Mouse (Mus musculus) gastrocnemius, postnatal 36 days (tissue): ENCODE measurements around the gene Olfr279. TPM values are rescaled to one million over a fixed set of nuclear protein-coding genes. Genes with fewer than 3 reads are reported as not detected.

Experiments used
- DNase-seq, 2 experiments: peaks; one replicate each; pipeline ENCODE4 v3.0.0; 2022
- intact Hi-C: fragments of 180-260 bp; cut with DNase I; formaldehyde crosslinking; loops from one replicate; pipeline ENCODE4 v1.15.1; 2025
- long read RNA-seq, 2 experiments: library from polyadenylated mRNA; stranded (forward); transcript quantifications; one replicate each; pipeline ENCODE4 v2.0.0; 2021
- total RNA-seq, 2 experiments: library from RNA; stranded (reverse); gene quantifications; 2 replicates each; pipeline ENCODE4 v1.2.3; 2021

Olfr279 gene
- not detected for total RNA-seq
- long read RNA-seq, experiment 1, result 0 reads
- long read RNA-seq, experiment 2, result 0 reads

DNA sequence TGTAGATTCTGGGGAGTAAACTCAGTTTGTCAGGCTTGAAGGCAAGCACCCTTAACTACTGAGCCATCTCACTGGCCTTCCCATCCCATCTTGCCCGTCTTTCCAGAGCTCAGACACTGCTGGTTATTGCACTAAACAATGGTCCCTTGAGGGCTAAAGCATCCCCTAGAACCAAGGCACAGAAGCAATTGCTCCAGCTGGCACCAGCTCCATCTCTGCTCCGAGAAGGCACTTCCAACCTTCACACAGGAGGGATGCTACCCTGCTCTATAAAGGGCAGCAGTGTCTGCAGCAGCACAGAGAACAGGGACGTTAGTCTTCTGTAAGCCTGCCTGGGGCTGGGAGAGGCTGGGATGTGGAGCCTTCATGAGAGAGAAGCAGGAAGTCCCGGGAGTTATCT, at the start of gene Olfr279:
TSS of gene Olfr279 (plus strand) at position 301 of the 400 bp plus-strand sequence.
- intact Hi-C loops, result no loop called here

DNA sequence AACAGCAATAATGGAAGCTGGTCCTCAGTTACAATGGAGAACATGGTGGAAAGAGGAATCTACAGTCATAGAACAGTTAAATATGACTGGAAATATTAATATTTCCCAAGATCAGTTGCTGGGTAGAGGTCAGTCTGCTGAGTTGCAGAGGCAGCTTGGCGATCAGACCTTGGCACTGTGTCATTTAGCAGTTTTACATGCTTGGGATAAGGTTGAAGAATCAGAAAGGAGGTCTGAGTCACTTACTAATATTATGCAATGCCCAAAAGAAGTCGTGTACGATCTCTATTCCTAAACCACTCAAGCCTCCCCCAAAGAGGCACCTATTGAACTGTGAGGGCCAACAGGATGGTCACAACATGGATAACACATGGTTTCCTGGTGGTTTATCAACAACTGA, 47.6 kb upstream of the Olfr279 start:
- no peak for DNase-seq

More for the DNA sequence above, at the start of gene Olfr279:
- DNase-seq, result no peak

DNA sequence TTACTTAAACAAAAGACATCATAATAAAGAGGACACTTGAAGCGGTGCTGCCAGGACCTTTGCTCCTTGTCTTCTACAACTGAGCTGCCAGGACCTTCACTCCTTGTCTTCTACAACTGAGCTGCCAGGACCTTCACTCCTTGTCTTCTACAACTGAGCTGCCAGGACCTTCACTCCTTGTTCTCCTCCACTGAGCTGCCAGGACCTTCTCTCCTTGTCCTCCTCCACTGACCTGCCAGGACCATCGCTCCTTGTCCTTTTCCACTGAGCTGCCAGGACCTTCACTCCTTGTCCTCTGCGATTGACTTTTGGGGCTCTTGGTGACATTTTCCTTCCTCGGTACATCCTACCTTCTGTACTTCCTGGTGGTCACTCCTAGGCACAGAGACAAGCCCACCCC, 43.7 kb upstream of the Olfr279 start:
- DNase-seq, result no peak
- intact Hi-C loops, result no loop called here

More for the DNA sequence above, 47.6 kb upstream of the Olfr279 start:
- intact Hi-C loops, result no loop called here

DNA sequence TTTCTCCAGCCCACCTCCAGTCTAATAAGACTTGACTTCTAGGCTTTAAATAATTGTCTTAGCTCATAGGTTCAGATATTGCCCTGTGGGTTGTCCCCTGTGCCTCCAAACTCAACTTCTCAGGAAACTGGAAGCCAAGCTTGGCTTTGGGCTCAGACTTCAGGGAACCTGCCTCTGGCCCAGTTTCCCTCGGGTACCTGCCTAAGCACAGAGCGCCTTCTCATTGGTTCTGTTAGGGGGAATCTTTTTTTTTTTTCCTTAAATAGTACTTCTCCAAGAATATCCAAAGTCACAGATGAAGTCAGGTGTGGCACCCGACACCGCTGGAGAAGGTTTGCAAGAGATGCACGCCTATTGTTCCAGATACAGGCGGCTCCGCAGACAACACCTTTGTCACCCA, 39.9 kb upstream of the Olfr279 start, which contains the start of gene Olfr281:
TSS of gene Olfr281 (plus strand) at position 301 of the 400 bp plus-strand sequence.
- no peak for DNase-seq
- intact Hi-C loops, result no loop called here

DNA sequence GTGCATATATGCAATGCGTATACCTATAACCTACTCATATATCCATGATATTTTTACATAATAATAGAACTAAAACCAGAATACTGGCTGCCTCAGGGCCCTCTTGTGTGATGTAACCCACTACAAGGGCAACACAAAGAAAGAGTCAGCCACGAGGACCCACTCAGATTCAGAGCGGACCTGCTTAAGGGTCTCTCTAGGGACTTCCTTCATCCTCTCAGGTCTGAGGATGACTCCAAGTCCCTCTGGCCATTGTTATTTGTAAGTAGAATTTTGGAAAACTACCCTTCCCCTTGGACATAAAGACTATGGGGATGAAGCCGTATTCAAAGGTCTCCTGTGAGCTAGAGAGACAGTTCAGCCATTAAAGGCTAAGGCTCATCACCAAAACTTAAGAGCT, 22.6 kb upstream of the Olfr279 start, which contains the start of gene OR5BS1P:
TSS of gene OR5BS1P (plus strand) at position 301 of the 400 bp plus-strand sequence.
- DNase-seq, result no peak
- intact Hi-C loops, result no loop called here

DNA sequence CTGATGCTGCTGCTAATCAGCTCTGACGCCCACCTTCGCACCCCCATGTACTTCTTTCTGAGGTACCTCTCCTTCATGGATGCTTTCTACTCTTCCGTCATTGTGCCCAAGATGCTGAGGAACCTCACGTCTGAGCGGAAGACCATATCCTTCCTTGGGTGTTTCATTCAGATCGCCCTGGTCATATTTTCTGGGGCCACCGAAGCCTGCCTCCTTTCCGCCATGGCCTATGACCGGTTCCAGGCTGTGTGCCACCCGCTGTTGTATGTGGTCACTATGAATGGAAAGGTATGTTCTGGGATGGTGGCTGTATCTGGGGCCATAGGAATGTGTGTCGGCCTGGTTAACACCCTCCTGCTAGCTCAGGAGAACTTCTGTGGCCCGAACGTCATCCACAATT, 20.7 kb upstream of the Olfr279 start:
- no peak for DNase-seq
- intact Hi-C loops, result no loop called here

GRCm38 (mm10) chr15:98474958-98475357, 17.2 kb upstream of the Olfr279 start:
- no peak for DNase-seq
- intact Hi-C loops, result no loop called here

DNA sequence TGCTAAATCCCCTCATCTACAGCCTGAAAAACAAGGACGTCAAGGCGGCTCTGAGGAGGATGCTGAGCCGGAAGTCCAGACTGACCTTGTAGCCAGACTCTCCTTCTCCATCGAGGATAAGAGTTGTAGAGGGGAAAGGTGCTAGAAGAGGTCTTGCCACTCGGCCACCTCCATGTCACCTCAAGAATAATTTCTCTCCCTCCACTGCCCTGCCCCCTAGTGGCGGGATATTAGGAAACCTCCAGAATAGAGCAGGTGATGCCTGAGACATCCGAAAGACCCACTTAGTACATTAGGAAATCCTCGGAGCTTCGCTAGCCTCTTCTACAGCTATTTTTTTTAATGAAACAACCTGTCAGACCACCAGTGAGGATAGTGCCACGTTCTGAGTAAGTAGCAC, 16.8 kb upstream of the Olfr279 start:
- intact Hi-C loops, result no loop called here
- DNase-seq, result peak in 1 of 2 experiments; percentile 51

GRCm38 (mm10) chr15:98476281-98476680, 15.9 kb upstream of the Olfr279 start:
- DNase-seq, result no peak
- intact Hi-C loops, result no loop called here

DNA sequence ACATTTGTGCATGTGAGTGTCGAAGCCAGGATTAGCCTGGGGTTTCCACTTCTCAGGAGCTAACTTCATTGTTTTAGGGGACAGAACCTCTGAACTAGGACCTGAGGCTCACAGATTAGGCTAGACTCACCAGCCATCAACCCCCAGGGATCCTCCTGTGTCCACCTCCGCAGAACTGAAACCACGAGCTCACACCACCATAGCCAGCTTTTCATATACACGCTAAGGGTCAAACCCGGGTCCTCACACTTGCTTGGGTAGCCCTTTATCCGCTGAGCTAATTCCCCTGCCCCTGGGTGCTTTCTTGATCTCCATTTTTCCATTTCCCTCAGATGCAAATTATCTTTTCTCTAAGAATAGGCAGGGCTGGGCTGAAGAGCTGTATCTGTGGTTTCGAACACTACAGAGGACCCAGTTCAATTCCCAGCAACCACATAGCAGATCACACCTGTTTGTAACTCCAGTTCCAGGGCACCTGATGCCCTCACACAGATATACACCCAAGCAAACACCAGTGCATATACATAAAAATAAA, 12.6 kb upstream of the Olfr279 start:
- intact Hi-C loops, result no loop called here
- DNase-seq, result no peak

DNA sequence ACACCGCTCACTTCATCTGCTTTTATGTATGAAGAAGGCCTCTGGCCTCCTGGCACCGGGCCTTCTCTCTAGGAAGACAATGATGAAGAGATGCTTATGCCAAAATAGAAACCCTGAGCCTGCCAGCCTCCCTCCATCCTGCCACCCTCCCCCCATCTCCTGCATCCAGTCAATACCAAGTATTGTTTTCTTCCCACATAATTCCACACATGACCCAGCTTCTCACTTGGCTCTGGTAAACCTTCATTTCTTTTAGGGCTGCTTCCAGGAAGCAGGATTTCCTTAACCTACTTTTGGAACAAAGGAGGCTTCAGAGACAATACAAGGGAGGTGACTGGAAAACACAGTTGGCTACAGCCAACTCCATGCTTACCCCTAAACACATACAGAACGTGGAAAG, 9.5 kb upstream of the Olfr279 start, which contains the start of gene Lalba:
TSS of gene Lalba (minus strand) at position 21 of the 400 bp plus-strand sequence.
- no peak for DNase-seq

DNA sequence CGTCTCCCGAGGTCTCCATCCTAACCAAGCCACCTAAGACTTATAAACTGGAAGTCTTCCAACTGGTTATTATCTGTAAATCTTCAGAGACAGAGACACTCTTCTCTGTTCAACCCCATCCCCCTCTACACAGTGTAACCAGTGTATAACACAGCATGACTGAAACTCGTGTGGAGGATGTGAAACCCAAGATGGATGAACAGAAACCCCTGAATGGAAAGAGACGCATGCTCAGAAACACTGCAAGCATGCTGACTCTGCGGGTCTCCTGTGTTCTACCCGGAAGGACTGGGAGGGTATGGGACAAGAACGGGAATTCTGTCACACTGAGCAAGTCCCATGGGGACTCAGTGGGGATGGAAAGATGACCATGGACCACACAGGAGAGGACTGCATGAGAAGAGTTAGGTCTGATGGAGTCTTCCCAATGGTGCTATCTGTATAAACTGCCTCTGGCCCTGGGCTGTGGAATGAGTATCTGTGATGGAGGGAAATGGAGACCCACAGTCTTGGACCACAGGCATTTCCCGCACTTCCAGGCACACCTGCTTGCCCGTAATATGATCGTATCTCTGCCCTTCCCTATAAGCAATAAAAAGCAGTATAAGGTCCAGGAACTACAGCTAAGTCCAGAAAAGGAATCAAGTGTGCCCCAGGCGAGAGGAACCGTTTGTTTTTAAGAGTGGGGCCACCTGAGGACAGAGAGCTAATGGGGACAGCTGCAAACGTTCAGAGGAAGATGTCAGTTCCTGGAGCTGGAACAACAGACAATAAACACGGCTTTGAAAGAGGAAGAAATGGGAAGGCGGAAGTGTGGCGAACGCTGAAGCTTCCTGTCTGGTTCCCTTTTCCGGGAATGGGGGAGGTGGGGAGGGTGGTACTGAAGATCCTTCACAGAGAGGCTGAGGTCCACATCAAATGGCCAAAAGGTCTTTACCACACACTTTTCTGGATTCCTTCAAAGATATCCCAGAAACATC, 8.0 kb upstream of the Olfr279 start:
- intact Hi-C loops, result no loop called here
- peak in 1 of 2 experiments; percentile 30 for DNase-seq

More for the DNA sequence above, 9.5 kb upstream of the Olfr279 start, which contains the start of gene Lalba:
- intact Hi-C loops, result no loop called here

DNA sequence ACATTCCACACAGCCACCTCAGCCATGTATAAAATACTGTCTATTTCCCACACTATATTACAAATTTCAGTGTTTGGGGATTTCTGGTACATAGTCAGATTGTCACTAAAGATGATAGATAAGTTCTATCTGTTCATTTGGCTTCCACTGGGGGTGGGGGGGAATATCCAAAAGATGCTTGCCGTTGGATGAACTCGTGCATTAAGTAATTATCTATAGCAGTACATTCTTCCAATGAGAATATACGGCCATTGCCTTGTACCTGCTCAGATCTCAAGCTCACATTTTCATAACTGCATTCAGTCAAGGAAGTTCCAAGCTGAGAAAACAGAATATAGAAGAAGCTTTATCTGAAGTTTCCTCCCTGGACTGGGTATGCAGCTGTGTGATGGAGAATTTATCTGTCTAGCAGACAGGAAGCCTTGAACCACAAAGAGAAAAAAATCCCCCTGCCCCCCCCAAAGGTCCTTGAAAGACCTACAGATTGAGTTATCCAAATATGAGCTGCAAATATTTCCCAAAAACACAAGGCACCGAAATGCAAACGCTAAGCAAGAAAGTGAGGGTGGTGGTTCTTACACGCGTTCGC, 5.7 kb upstream of the Olfr279 start:
- intact Hi-C loops, result no loop called here
- DNase-seq, result no peak

DNA sequence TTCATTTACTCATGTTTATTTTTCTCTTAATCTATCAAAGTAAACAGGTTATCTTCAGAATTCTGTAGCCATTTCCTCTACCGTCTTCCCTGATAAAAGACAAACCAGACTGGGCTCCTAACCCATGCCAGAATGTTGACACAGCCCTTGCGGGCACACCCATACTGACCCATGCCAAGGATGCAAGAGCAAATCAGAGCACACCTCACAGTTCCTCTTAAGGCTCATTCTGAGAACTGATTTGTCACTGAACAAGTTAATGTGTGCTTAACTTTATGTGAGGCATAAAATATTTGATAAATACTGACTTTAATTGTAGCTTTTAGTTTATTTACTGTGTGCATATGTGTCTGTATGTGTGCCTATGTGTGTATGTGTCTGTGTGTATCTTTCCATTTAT, 870 bp upstream of the Olfr279 start:
- no peak for DNase-seq
- intact Hi-C loops, result no loop called here

- DNase-seq, result no peak
- intact Hi-C loops, result no loop called here
Measured at GRCm38 (mm10) chr15:98497631-98498030, 5.4 kb downstream of the Olfr279 start.

DNA sequence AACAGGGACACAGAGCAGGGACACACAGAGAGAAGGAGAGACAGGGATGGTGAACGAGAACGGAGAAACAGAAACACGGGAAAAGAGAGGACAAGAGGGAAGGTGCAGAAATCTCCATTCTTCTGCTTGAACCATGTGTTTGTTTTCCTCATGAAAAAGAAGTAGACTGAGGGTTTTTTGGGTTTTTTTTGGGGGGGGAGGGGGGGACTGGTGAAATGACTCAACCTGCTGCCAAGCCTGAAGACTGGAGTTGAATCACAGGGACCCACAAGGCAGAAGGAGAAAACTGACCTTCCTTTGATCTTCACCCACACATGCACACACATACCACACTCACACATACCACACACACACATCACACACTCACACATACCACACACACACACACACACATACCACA, 11.1 kb downstream of the Olfr279 start:
- intact Hi-C loops, result no loop called here
- DNase-seq, result no peak

DNA sequence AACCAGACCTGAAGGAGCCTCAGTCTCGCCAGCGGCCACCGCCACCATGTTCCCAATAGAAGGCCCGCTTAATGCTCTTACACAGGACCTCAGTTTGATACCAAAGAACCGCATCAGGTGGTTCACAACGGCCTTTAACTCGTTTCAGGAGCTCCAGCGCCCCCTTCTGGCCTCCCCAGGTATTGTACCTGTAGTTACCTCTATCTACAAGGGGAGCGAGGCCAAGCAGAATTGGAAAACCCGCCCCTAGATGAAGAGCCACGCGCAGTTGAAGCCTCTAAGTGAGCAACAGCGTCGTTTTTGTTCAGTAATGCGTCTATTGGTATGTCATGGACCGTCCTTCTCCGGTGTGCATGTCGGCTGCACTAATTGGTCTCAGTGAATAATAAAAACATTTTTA, 12.3 kb downstream of the Olfr279 start:
- peak; percentile 61 for DNase-seq
- intact Hi-C loops, result no loop called here

DNA sequence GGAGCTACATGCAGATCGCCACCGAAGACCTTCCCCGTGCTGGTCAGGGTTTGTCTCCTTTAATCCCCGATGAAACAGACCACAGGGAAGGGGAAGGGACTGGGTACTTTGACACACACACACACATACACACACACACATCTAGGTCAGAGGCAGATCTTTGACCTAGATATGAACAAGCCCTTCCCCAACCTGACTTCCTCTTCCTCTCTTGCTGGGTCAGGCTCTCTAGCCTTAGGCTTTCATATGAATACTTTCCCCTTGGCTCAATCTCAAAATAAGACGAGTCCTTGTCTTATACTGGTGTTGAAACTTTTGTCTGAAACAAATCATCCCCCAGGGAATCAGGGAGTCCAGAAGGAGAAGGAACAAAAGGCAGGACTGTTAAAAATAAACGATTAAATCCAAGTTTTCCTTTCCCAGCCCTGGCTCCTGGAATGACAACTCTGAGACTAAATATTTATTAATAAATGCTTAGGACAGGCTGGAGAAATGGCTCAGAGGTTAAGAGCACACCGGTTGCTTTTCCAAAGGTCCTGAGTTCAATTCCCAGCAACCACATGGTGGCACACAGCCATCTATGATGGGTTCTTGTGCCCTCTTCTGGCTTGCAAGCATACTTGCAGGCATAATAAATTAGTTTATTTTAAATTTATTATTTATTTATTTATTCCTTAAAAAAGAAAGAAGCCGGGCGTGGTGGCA, 14.2 kb downstream of the Olfr279 start:
- intact Hi-C loops, result no loop called here
- no peak for DNase-seq

GRCm38 (mm10) chr15:98507321-98507720, 15.1 kb downstream of the Olfr279 start:
- DNase-seq, result no peak
- intact Hi-C loops, result no loop called here

GRCm38 (mm10) chr15:98509387-98509786, 17.2 kb downstream of the Olfr279 start:
- DNase-seq, result no peak
- intact Hi-C loops, result no loop called here
